Mouse (Mus musculus): ENCODE results near the gene Ccdc182.

- TF ChIP-seq CTCF (IDR thresholded peaks at IDR 0.05; ENCODE audit: extremely low read depth, insufficient read depth, insufficient read length, insufficient replicate concordance) (no peak), POLR2A (IDR thresholded peaks at IDR 0.05; ENCODE audit: low read depth, low read length) (no peak)
These were observed 14.0 kb downstream of the Ccdc182 start for GRCm38 (mm10) chr11:88307616-88308543.
